Mouse (Mus musculus) fibroblast of lung, adult 2 months (primary cell): Measurements from ENCODE around the gene Rab5c.

Experiments used
- DNase-seq: peaks from one replicate; pipeline ENCODE4 v3.0.0-alpha.2; 2011; ENCODE audit warnings: low read depth

The Rab5c gene

DNA sequence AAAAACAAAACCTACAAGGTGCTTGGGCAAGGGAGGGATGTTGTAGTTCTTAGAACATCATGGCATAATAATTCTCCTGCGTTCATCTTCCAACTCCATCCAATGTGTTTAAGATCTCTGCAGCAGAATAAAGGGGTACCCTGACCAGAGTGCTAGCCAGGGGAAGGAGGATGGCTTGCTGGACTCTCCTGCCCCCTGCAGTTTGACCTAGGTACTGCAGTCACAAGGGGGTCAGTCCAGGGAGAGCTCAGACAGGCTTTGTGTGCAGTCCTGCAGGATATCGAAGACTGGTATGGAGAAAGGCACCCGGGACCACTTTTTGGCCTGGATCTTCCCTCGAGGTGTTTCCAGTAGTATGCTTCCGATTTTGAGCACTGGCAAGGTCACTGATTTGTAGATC is 43.1 kb downstream of the Rab5c start:
- DNase-seq: no peak

DNA sequence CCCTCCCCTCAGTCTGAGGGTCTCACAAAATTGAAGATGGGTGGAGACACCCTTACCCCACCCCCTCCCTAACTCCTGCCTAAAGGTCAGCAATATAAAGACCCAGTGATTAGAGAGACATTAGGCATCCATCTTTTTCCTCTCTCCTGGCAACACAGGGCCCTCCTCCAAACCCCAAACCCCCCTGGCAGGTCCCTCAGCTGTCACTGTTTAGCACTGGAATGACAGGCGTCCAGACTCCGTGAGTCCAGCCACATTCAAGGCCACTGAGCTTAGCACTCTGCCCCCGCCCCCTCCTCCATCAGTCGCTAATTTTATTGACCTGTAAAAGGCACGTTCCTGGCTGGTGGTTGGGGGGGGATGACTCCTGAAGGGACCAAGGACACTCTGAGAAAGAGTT is 44.9 kb downstream of the Rab5c start:
- no peak for DNase-seq

DNA sequence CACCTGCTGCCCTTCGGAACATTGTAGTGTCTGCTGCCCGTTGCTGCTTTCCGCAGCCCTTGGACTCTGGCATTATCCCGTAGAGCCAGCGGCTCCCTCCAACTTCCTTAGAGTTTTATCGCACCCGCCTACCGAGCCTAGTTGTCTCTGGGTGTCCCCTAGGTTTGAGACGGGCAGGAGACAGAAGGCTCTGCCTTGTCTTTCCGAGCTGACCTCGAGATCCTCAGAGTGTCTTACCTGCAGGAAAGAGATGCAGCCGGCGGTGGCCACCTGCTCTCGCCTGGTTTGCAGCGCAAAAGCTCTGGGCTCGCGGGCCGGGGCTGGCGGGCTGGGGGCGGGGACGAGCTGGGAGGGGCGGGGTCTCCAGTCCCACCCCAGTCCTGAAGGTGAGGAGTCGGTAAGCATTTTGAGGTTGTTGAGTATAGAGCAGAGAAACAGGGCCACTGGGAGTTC is 45.8 kb downstream of the Rab5c start, which contains the start of gene Zfp385c:
Gene Zfp385c (minus strand): TSS at position 292 of the 453 bp plus-strand sequence.
- no peak for DNase-seq

DNA sequence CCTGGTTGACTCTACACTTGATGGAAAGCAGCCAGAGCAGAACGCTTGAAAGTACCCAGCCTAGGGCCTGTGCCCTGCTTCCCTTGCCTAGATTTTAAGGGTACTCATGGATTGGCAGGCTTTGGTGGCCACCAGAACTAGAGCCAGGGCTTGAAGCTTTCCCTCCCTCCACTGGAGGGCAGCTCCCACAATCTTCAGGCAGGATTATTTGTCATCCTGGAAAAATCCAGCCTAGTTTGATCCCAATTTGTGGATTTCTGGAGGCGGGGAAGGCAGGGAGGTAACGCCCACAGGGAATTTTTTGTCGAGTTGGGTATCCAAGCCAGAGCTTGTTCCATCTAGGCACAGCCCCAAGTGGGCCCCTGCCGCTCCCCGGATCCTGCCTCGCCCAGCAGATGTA is 47.6 kb downstream of the Rab5c start:
- no peak for DNase-seq

DNA sequence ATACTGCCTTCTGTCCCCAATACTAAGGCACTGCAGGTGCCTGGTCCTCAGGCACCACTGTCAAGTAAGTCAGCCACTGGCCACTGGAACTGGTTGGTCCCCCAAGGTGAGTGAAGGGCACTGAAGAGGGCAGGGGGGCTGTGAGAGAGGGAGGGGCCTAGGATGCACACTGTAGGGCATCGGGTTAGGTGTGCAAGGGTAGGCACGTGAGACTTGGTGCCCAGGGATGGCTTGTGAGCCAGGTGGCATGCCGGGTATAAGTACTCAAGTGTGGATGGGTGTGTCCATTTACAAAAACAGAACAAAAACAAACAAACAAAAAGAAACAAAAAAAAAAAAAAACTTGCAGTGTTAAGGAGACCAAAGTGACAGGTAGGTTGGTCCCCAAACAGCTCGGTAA is 49.6 kb downstream of the Rab5c start:
- DNase-seq: no peak

DNA sequence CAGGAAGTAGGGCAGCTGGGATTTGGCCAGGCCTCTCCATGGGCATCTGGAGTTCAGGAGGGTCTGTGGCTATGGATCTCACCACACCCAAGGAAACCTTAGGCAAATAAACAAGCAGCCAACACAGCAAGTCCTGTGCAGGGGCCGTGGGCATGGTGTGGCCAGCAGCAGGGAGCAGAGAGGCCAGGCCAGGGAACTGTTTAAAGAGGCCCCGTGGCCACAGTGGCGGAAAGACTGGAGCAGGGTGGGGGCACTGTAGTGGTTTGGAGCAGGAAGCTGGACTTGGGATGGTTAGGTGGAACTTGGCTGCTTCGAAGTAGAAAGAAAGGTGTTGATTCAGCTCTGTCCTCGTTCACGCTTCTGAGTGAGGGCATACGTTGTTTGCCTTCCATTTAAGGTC is 50.8 kb downstream of the Rab5c start:
- no peak for DNase-seq

DNA sequence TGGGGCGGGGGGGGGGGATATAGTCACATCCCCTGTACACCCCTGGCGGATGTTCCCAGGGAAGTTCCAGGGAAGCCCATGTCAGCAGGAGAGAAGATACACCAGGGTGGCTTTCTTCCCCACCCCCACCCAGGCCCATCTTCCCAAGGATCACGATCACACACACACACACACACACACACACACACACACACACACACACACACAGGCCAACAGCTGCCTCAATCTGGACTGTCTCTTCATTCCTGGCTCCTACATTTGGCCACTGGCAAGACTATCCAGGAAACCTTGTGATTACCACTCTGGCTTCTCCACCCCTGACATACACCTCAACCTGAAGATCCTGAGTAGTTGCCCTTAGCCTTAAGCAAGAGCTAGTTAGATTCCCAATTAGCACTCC is 52.6 kb downstream of the Rab5c start:
- no peak for DNase-seq

DNA sequence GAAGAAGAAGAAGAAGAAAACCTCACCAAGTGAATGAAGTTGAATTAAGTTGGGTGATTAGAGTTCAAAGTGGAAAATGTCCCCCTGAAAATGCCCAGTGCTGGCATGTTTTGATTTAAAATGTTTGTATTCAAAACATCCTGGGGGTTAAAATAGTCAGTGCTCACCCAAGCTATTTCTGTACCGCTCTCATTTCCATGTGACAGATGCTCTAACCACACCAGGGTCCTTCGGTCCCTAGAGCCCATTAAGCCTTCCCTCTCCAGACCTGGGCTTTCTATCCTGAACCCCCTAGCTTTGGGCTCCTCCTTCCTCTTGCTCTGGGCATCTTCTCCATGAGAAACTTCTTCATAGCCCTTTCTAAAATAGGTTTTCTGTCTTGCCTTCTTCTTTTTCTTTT is 53.9 kb downstream of the Rab5c start:
- DNase-seq: no peak

DNA sequence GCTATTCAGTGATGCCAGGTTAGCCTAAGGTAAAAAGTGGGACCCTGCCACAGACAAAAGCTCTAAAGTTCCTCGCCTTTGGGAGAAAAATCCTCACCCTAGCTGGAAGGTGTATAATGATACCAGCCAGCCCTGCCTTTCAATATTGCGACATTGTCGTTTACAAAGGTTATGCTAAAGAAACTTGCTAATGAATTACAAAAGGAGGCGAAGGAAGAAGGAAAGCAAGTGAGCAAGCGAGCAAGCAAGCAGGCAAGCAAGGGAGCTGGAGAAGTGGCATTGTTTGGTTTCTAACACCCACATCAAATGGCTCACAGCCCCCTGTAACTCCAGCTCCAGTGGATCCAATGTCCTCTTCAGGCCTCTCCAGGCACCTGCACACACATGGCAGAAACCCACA is 55.5 kb downstream of the Rab5c start:
- no peak for DNase-seq

DNA sequence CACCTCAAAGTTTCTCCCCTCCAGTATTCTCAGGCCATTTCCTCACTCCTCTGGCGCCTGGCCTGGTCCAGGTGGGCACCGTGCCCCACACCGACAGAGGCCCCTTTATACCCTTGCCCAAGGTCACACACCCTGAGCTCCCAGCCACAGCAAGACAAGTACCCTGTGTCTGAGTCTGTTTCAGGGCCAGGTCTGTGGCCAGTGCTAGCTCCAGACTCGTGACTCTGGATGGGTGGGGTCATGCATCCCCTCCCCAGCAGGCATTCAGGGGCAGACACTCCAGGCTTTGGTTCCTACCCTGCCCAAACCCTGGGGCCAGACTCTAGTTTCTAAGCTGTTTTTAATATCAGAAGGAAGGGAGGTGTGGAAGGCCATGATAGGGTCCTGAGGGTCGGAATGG is 56.2 kb downstream of the Rab5c start:
- no peak for DNase-seq

DNA sequence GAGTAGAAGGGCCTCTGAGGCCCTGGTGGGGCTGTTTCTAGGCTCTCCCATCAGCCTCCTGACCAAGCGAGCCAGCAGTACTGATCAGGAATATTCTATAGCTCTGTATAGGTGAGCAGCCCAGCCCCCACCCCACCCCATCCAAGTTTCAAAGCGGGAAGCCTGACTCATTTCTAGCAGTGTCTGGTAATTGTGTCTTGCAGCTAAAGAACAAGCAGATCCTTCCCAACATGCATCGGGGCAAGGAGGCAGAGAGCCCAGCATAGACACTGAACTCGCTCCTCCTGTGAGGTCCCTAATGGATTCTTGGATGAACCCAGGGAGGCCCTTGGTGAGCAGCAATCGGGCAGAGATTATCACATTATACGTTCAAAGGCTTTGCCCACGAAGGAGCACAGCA is 60.2 kb downstream of the Rab5c start:
- no peak for DNase-seq

DNA sequence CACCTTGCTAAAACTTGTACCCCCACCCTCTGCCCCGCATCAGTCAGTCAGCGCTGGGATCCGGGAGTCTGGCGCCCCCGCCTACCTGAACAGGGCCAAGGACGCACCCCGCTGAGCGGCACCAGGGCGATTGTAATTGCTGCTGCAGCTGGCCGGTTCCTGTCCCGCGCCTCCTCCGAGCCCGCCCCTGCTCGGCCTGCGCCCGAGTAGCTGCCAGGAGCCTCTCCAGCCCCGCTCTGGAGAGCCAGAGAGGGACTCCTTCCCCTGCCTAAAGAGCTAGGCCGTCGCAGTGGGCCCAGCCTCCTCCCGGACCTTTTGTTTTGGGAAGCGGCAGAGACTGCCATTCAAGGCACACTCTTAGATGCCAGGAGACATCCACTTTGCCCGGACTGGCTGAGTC is 64.8 kb downstream of the Rab5c start:
- no peak for DNase-seq

DNA sequence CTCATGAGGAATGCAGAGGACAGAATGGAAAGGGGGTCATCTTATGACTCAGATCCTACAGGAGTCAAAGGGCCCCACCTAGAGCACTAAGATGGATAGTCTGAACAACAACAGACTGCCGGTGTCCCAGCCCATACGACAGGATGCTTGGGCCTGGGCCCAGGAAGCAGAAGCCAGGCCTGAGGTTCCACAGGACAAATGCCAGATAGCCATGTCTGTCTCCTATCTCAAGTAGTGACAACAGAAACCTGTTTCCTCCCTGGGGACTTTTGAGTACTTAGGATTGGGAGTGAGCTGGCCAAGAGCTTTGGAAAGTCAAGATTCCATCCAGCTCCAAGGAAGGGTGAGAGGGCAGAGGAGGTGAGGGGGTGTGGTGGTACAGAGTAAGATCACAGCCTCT is 66.1 kb downstream of the Rab5c start:
- DNase-seq: no peak

DNA sequence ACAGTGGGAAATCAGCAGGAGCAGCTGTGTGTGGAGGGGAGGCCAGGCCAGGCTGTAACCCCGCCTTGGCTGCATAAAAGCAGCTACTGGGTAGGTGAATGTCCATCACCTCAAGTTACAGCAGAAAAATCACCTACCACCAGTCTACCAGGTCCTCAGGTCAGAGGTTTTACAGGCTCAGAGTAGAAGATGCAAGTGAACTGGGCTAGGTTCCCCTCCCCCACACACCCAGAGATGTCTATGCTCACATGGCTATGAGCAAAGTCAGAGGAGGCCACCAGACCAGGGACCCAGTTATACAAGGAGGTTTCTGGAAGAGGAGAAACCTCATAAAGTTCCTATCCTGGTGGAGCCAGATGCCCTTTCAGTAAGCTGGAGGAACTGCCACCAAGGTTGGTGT is 67.0 kb downstream of the Rab5c start:
- DNase-seq: no peak
